24 mouse cellular contexts compared by ENCODE assay signal in the genomic region with DNA sequence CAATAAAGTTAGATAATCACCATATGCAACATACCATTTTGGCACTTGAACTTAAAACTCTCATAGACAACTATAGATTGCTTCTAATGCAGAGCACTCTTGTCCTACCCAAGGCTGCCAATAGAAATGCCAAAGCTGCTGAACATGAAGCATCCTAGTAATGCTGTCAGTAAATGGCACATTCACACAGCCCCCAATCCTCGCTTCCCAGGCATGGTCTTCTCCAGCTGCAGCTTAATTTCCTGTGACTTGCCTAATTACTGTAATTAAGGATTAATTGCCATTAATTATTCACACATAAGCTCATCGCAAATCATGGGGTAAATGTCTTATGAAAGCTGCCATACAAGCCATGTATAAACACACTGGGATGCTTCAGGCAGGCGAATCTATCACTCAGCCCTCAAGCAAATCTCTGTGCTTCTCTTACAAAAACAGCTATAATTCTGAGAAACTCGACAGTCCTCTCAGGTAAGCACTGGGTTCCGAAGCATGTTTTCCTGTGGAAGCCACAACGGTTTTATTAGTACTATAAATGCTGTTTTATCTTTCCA.
DNase-seq lines count a peak whose midpoint lies in the region; ATAC-seq and TF ChIP-seq lines count a peak whose summit lies in the region.
"Had no signal": no experiment of that assay in that cellular context is flagged by ENCODE, and none has a peak within 500 bp of the region (broad histone marks: within the 10 kb centered on the region; RNA-seq: fewer than 3 reads in every experiment).

No protein-coding gene starts in this region.

- no peak overlapping the region for H3K9ac ChIP-seq in forebrain, embryonic 15.5 days (replicated peaks)
- H3K9ac ChIP-seq in forebrain, embryonic 11.5 days (ENCODE audit: low read length) = no peak overlapping the region
- no peak overlapping the region for H3K9ac ChIP-seq in midbrain, postnatal 0 days (replicated peaks; ENCODE audit: low read length, poor library complexity, severe bottlenecking)
- no peak overlapping the region for H3K9ac ChIP-seq in midbrain, embryonic 11.5 days (ENCODE audit: low read length)
- H3K9ac ChIP-seq in forebrain, embryonic 16.5 days (replicated peaks; ENCODE audit: low read depth, low read length) = no peak overlapping the region
- H3K9ac ChIP-seq in neural tube, embryonic 15.5 days (replicated peaks) = no peak overlapping the region
- H3K9ac ChIP-seq in liver, embryonic 12.5 days = no peak overlapping the region
- H3K9ac ChIP-seq: embryonic facial prominence, embryonic 12.5 days; limb, embryonic 13.5 days; liver, embryonic 13.5 days; lung, embryonic 14.5 days; midbrain, embryonic 15.5 days had no signal

- no peak overlapping the region for H3K27ac ChIP-seq in forebrain, embryonic 15.5 days (replicated peaks)
- H3K27ac ChIP-seq in forebrain, embryonic 11.5 days (ENCODE audit: low read depth, low read length) = no peak overlapping the region
- H3K27ac ChIP-seq in midbrain, postnatal 0 days (ENCODE audit: low read depth, low read length) = no peak overlapping the region
- no peak overlapping the region for H3K27ac ChIP-seq in midbrain, embryonic 11.5 days (ENCODE audit: low read depth, low read length)
- no peak overlapping the region for H3K27ac ChIP-seq in forebrain, embryonic 16.5 days (ENCODE audit: low read length)
- 0 out of 2 replicates have a peak overlapping the region, but pooled peaks have one; percentile 13 for H3K27ac ChIP-seq in neural tube, embryonic 15.5 days (replicated peaks)
- no peak overlapping the region for H3K27ac ChIP-seq in liver, embryonic 12.5 days
- H3K27ac ChIP-seq: embryonic facial prominence, embryonic 12.5 days; limb, embryonic 13.5 days; liver, embryonic 13.5 days; midbrain, embryonic 15.5 days; stomach, postnatal 0 days had no signal

- H3K4me2 ChIP-seq in forebrain, embryonic 15.5 days (replicated peaks) = no peak overlapping the region
- no peak overlapping the region for H3K4me2 ChIP-seq in forebrain, embryonic 11.5 days (ENCODE audit: low read depth, low read length, severe bottlenecking)
- H3K4me2 ChIP-seq in midbrain, postnatal 0 days (ENCODE audit: low read depth, low read length, poor library complexity, severe bottlenecking) = no peak overlapping the region
- no peak overlapping the region for H3K4me2 ChIP-seq in midbrain, embryonic 11.5 days
- H3K4me2 ChIP-seq in forebrain, embryonic 16.5 days (ENCODE audit: low read length) = no peak overlapping the region
- H3K4me2 ChIP-seq in neural tube, embryonic 15.5 days = no peak overlapping the region
- no peak overlapping the region for H3K4me2 ChIP-seq in liver, embryonic 12.5 days
- H3K4me2 ChIP-seq: embryonic facial prominence, embryonic 12.5 days; heart, embryonic 11.5 days; limb, embryonic 13.5 days; liver, embryonic 13.5 days; lung, embryonic 14.5 days; midbrain, embryonic 15.5 days had no signal

- peak; percentile 81 for ATAC-seq in forebrain, embryonic 15.5 days (replicated peaks)
- ATAC-seq in forebrain, embryonic 11.5 days (replicated peaks; ENCODE audit: low FRiP score) = no peak
- ATAC-seq in midbrain, postnatal 0 days (ENCODE audit: low FRiP score) = no peak
- ATAC-seq in midbrain, embryonic 11.5 days (ENCODE audit: low FRiP score) = no peak
- peak; percentile 87 for ATAC-seq in forebrain, embryonic 16.5 days
- ATAC-seq in neural tube, embryonic 15.5 days (ENCODE audit: low FRiP score) = no peak
- no peak for ATAC-seq in liver, embryonic 12.5 days
- ATAC-seq: intestine, embryonic 16.5 days; midbrain, embryonic 15.5 days; Patski had no signal

- no peak for TF ChIP-seq CTCF in midbrain, postnatal 0 days (IDR thresholded peaks at IDR 0.05)

- peaks cover 3% of the 10 kb centered on the region; the same call in 1 of the 2 replicates for H3K27me3 ChIP-seq in forebrain, embryonic 15.5 days
- H3K27me3 ChIP-seq in forebrain, embryonic 11.5 days (ENCODE audit: control insufficient read depth, insufficient read depth, low read length) = no peaks in the 10 kb centered on the region
- H3K27me3 ChIP-seq in midbrain, postnatal 0 days (ENCODE audit: insufficient read depth, low read length) = no peaks in the 10 kb centered on the region
- H3K27me3 ChIP-seq in midbrain, embryonic 11.5 days (ENCODE audit: control insufficient read depth, insufficient read depth, low read length) = no peaks in the 10 kb centered on the region
- H3K27me3 ChIP-seq in forebrain, embryonic 16.5 days (replicated peaks; ENCODE audit: control insufficient read depth, insufficient read depth, low read length) = peaks cover 5% of the 10 kb centered on the region; the same call in 1 of the 2 replicates
- H3K27me3 ChIP-seq in neural tube, embryonic 15.5 days (replicated peaks) = no peaks in the 10 kb centered on the region
- H3K27me3 ChIP-seq in liver, embryonic 12.5 days (replicated peaks) = no peaks in the 10 kb centered on the region
- H3K27me3 ChIP-seq: embryonic facial prominence, embryonic 12.5 days; limb, embryonic 13.5 days; liver, embryonic 13.5 days; megakaryocyte, embryonic 14.5 days; midbrain, embryonic 15.5 days; Patski had no signal

- no peak overlapping the region for H3K4me3 ChIP-seq in forebrain, embryonic 15.5 days
- H3K4me3 ChIP-seq in forebrain, embryonic 11.5 days (ENCODE audit: low read depth, low read length) = no peak overlapping the region
- no peak overlapping the region for H3K4me3 ChIP-seq in midbrain, postnatal 0 days (ENCODE audit: low read depth, low read length)
- H3K4me3 ChIP-seq in midbrain, embryonic 11.5 days (ENCODE audit: low read depth, low read length) = no peak overlapping the region
- H3K4me3 ChIP-seq in forebrain, embryonic 16.5 days (replicated peaks; ENCODE audit: low read length) = no peak overlapping the region
- no peak overlapping the region for H3K4me3 ChIP-seq in neural tube, embryonic 15.5 days (replicated peaks)
- H3K4me3 ChIP-seq in liver, embryonic 12.5 days = no peak overlapping the region
- H3K4me3 ChIP-seq: embryonic facial prominence, embryonic 12.5 days; limb, embryonic 13.5 days; liver, embryonic 13.5 days; megakaryocyte, embryonic 14.5 days; midbrain, embryonic 15.5 days had no signal

- 44% methylated on average over 6 of the region's 6 CpGs for WGBS in forebrain, embryonic 15.5 days
- WGBS in forebrain, embryonic 11.5 days = 82% methylated on average over 6 of the region's 6 CpGs
- 69% methylated on average over 6 of the region's 6 CpGs for WGBS in midbrain, postnatal 0 days
- 93% methylated on average over 6 of the region's 6 CpGs for WGBS in midbrain, embryonic 11.5 days
- 38% methylated on average over 6 of the region's 6 CpGs for WGBS in forebrain, embryonic 16.5 days
- 24% methylated on average over 6 of the region's 6 CpGs for WGBS in neural tube, embryonic 15.5 days
- WGBS in liver, embryonic 12.5 days (ENCODE audit: insufficient replicate concordance) = 71% methylated on average over 6 of the region's 6 CpGs

- H3K36me3 ChIP-seq in forebrain, embryonic 15.5 days = no peaks in the 10 kb centered on the region
- no peaks in the 10 kb centered on the region for H3K36me3 ChIP-seq in forebrain, embryonic 11.5 days (ENCODE audit: control insufficient read depth, insufficient read depth, low read length)
- no peaks in the 10 kb centered on the region for H3K36me3 ChIP-seq in midbrain, postnatal 0 days (ENCODE audit: insufficient read depth, low read length)
- no peaks in the 10 kb centered on the region for H3K36me3 ChIP-seq in midbrain, embryonic 11.5 days (ENCODE audit: control insufficient read depth, insufficient read depth, low read length)
- no peaks in the 10 kb centered on the region for H3K36me3 ChIP-seq in forebrain, embryonic 16.5 days (ENCODE audit: control insufficient read depth, insufficient read depth)
- H3K36me3 ChIP-seq in neural tube, embryonic 15.5 days = no peaks in the 10 kb centered on the region
- H3K36me3 ChIP-seq in liver, embryonic 12.5 days = no peaks in the 10 kb centered on the region
- H3K36me3 ChIP-seq: embryonic facial prominence, embryonic 12.5 days; limb, embryonic 13.5 days; liver, embryonic 13.5 days; midbrain, embryonic 15.5 days had no signal

- peaks cover 66% of the 10 kb centered on the region for H3K4me1 ChIP-seq in forebrain, embryonic 15.5 days
- no peaks in the 10 kb centered on the region; the same call in 1 of the 2 replicates for H3K4me1 ChIP-seq in forebrain, embryonic 11.5 days (replicated peaks; ENCODE audit: control insufficient read depth, insufficient read depth, low read length)
- H3K4me1 ChIP-seq in midbrain, postnatal 0 days (ENCODE audit: insufficient read depth, low read length) = peaks cover 4% of the 10 kb centered on the region; the same call in 1 of the 2 replicates
- peaks cover 17% of the 10 kb centered on the region for H3K4me1 ChIP-seq in midbrain, embryonic 11.5 days (ENCODE audit: control insufficient read depth, insufficient read depth, low read length)
- H3K4me1 ChIP-seq in forebrain, embryonic 16.5 days (replicated peaks; ENCODE audit: control insufficient read depth, insufficient read depth, low read length) = peaks cover 32% of the 10 kb centered on the region
- peaks cover 45% of the 10 kb centered on the region for H3K4me1 ChIP-seq in neural tube, embryonic 15.5 days
- 0 out of 2 replicates have a peak, but pooled peaks cover 12% of the 10 kb centered on the region for H3K4me1 ChIP-seq in liver, embryonic 12.5 days
- H3K4me1 ChIP-seq: liver, embryonic 13.5 days had no signal

- DNase-seq in forebrain, embryonic 11.5 days (ENCODE audit: low spot score) = no peak
- peak; percentile 58 for DNase-seq in midbrain, postnatal 0 days (ENCODE audit: low spot score)
- DNase-seq in midbrain, embryonic 11.5 days (ENCODE audit: low spot score, missing footprints) = no peak
- DNase-seq in gastrocnemius, postnatal 14 days = no peak
- DNase-seq: cerebellum, adult 2 months; cerebellum, postnatal 25 days; heart, adult 11 months; kidney, adult 9 months; kidney, postnatal 36 days; liver, embryonic 13.5 days; lung, postnatal 36 days had no signal

- H3K9me3 ChIP-seq in forebrain, embryonic 15.5 days = no peaks in the 10 kb centered on the region
- no peaks in the 10 kb centered on the region for H3K9me3 ChIP-seq in forebrain, embryonic 11.5 days (ENCODE audit: control insufficient read depth, low read length)
- no peaks in the 10 kb centered on the region for H3K9me3 ChIP-seq in midbrain, postnatal 0 days (ENCODE audit: low read length)
- no peaks in the 10 kb centered on the region for H3K9me3 ChIP-seq in midbrain, embryonic 11.5 days (ENCODE audit: control insufficient read depth, low read length)
- H3K9me3 ChIP-seq in forebrain, embryonic 16.5 days (ENCODE audit: control insufficient read depth, low read length) = no peaks in the 10 kb centered on the region
- no peaks in the 10 kb centered on the region for H3K9me3 ChIP-seq in neural tube, embryonic 15.5 days (replicated peaks)
- no peaks in the 10 kb centered on the region for H3K9me3 ChIP-seq in liver, embryonic 12.5 days (replicated peaks)
- H3K9me3 ChIP-seq: embryonic facial prominence, embryonic 12.5 days; limb, embryonic 13.5 days; liver, embryonic 13.5 days; megakaryocyte, embryonic 14.5 days; midbrain, embryonic 15.5 days had no signal

- intact Hi-C loops in gastrocnemius, postnatal 14 days (cut with DNase I; ENCODE audit: low total_unique reads) = no loop called here

Comparison
In these comparisons a context has a peak if more than half of its experiments do, and no peak if none do; other contexts are left out.
1. ATAC-seq: peak in forebrain, embryonic 15.5 days (single experiment) and forebrain, embryonic 16.5 days (single experiment); none in forebrain, embryonic 11.5 days (single experiment), midbrain, postnatal 0 days (single experiment), midbrain, embryonic 11.5 days (single experiment), neural tube, embryonic 15.5 days (single experiment) and liver, embryonic 12.5 days (single experiment).